Mouse (Mus musculus): ENCODE data around the gene Il17ra.

Gene Il17ra

DNA sequence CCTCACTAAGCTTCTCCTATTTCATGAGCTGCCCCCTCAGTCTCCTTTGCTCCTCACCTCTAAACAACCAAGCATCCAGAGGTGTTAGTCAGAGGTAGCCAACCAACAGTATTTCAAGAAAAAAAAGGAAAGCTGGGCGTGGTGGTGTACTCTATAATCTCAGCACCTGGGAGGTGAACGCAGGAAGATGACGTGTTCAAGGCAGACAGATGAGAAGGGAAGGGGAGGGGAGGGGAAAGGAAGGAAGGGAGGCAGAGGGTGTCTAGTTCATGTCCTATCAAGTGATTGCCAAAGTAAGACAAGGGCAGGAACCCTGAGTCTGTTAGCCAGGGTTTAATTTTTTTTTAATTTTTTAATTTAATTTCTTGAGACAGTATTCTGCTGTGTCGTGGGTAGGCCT is 45.6 kb downstream of the Il17ra start:
- no peak for DNase-seq (ENCODE audit: low spot score in 2 of 2)

DNA sequence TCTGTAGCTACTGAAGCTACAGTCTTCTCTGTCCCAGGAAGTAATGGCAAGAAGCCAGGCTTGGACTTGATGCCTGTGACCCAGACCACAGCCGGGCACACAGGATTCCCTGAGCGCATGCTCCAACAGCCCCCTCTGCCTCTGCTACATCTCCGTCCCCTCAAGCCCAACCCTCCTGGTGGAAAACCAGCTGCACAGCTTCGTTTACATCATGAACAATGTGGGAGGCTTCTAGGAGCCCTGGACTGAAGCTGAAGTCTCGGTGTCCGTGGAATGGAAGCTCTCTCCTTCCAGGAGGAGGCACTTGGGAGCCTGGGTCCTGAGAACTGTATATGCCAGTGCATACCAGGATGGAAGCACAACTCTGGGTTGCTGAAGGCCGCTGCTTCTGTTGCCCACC is 46.9 kb downstream of the Il17ra start:
- peak in 1 of 2 experiments; percentile 15 for DNase-seq (ENCODE audit: low spot score in 2 of 2)

DNA sequence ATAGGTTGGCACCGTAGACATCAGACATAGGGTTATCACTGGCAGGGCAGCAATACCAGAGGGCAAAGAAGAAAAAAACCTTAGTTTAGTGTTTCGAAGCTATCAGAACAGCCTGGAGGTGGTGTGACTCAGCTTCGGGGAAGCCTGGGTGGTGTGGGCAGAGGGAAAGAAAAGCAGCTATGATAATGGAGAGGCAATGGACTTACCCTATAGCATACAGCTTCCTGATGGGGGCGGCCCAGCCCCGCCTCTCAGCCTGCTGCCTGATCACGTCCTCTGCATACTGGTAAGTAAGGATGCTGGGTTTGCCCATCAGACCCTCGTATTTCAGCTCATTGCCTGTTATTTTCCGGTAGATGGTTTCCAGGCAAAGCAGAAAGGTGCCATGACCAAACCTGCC is 47.4 kb downstream of the Il17ra start:
- peak; percentile 83 to 86 for DNase-seq (ENCODE audit: low spot score in 2 of 2)

DNA sequence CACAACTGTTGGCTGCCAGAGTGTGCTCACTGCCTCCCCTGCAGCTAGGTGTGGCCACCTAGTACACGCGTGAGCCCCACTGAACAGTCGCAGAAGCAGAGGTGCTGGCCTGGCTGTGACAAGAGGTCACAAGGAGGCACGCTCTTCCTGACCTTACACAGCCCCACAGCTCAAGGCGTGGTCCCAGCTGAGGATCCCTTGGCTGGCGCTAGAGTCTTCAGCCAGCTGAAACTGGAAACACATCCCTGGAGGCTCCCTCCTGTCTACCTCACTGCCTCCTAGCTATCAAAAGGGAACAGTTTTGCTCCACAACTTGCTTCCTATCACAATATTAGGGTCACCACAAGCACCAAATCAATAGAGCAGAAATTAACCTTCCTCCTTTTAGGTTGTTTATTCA is 48.2 kb downstream of the Il17ra start:
- no peak for DNase-seq (ENCODE audit: low spot score in 2 of 2)

DNA sequence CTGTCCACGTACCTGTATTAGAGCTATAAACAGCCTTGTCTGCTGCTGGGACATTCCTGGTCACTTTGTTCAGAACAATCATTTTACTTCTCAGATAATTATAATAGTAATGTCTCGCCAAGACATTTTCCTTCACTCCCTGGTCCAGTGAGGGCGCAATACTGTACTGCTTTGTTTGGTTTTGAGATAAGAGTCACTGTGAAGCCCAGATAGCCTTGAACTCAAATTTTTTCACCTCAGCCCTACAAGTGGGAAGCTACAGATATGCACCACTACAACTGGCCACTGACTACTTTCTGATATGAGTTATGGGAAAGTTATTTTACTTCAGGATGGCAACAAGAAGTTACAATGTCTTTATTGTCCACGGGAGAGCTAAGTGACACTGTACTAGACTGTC is 53.4 kb downstream of the Il17ra start:
- no peak for DNase-seq (ENCODE audit: low spot score in 2 of 2)

DNA sequence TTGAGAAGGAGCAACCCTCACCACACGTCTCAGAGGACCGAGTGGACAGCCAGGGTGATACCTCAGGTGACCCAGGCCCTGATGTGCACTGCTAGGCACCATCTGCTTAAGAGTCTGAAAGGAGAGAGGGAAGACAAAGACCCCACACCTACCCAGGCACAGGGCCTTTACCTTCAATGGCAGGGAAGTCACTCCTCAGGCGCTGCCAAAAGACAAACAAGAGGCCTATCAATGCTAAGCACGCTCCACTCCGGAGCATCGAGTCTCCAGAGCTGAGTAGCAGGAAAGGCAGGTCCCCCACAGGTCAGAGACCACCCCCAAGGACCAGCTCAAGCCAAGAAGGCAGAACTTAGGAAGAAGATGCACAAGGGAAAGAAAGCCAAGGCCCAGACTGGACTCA is 53.8 kb downstream of the Il17ra start:
- DNase-seq (ENCODE audit: low spot score in 2 of 2) = no peak

DNA sequence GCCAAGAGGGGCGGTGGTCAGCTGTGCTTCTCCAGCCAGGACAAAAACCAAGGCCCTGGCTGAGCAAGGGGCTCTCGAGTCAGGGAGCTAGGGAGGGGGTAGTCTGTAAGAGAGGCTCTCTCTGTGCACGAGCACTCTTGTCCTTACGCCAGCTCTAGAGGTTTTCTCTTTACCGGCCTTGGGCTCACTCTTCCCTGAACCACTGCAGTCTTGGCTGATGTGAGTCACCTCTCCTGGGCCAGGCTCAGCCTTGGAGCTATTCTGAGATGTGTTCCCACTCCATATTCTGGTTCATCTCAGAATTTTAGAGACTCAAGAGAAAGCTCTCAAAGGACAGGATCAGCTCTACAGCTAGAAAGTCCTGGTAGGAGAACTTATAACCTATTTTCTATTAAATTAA is 54.3 kb downstream of the Il17ra start:
- DNase-seq (ENCODE audit: low spot score in 2 of 2) = peak in 1 of 2 experiments; percentile 36

DNA sequence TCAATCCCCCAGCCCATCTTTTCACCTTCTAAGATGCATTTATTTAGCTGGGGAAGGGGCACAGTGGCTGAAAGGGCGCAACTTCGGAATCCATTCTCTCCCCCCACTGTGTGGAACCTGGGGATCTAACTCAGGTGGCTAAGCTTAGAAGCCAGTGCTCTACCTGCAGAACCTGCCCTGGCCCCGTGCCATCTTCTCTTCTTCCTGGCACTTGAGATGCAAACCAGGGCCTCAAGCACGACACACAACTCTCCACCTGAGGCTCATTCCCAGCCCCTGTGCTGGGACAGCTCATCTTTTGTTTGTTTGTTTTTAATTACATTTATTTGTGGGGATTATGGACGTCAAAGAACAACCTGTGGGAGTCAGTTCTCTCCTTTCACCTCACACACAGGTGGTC is 56.6 kb downstream of the Il17ra start:
- no peak for DNase-seq (ENCODE audit: low spot score in 2 of 2)

DNA sequence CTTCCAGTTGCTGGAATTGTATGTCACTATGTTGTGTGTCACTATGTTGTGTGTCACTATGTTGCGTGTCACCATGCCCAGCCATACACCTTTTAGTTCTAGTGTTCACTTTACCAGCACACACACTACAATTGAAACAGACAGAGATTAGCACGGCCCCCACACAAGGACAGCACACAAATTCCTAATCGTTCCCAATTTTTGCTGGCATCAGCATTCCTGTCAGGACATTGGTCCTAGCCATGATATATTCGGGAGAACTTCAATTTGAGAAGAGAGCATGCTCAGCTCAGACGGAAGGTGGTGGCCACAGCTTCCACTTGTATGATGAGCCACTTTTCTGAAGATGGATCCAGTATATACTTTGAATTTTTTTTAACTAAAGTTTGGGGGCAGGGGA is 61.7 kb downstream of the Il17ra start:
- DNase-seq (ENCODE audit: low spot score in 2 of 2) = no peak

DNA sequence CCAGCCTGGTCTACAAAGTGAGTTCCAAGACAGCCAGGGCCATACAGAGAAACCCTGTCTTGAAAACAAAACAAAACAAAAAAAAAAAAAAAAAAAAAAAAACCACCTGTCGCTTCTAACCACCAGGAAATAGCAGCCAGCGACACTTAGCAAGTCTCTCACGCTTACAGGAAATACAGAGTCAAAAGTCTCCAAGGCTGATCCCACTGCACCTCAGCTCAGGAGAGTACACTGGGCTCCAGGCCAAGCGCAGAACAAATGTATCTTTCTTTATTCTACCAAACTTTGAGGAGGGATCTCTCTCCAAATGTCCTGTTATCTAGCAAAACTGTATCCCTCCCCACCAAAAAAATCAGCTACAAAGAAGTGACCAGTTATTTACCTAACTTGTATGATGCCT is 66.1 kb downstream of the Il17ra start:
- no peak for DNase-seq (ENCODE audit: low spot score in 2 of 2)

DNA sequence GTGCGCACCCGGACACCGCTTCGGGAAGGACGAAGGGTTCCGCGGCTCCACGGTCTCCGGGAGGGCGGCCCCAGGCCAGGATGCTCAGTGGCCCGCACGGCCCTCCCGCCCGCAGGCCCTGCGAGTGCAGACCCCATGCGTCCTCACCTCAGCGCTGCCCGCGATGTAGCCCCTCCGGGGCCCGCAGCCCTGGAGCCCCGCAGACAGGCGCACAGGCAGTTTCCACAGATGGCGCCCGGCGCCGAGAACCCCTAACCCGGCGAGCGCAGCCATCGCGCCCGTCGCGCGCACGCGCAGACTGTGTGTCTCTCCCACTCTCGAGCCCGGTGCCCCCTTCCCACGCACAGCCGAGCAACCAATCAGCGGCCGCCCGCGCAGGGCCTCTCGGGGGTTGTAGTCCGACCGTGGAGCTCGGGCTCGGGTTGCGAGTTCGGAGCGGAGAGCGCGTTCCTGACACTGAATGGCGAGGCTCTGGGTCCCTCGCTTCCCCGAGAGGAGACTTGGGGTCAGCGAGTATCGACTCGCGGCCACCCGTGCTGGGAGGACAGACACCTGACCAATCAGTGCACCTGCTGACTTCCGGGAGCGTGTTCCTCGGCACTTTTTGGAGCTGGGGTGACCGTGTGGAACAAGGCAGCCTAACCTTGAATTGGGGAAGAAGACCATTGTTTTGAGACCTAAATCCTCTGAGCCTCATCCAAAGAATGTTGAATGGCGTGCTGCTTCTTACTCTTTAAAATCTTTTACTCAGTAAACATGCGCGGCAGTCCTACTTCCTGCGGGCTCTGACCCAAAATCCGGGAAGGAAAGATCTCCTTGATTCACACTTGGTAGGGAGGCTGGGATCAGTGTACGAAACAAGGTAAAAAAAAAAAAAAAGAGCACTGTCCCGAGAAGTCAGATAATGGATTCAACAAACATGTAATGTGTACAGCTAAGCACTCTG is 68.2 kb downstream of the Il17ra start, which contains the start of gene Hdhd5:
TSS of gene Hdhd5 (minus strand) at position 300 of the 946 bp plus-strand sequence.
- peak; percentile 93 for DNase-seq (ENCODE audit: low spot score in 2 of 2)

DNA sequence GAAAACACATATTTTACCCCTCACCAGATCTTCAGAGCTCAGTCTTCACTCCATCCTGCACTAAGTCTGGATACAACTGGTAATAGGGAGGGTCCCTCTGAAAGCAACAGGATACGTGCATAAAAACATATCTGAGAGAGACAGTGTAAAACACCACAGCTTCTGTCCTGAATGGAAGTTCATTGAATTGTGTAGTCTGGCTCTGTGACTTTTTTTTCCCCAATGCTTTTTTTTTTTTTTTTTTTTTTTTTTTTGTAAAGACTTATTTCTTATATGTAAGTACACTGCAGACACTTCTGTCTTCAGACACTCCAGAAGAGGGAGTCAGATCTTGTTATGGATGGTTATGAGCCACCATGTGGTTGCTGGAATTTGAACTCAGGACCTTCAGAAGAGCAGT is 69.5 kb downstream of the Il17ra start:
- no peak for DNase-seq (ENCODE audit: low spot score in 2 of 2)

DNA sequence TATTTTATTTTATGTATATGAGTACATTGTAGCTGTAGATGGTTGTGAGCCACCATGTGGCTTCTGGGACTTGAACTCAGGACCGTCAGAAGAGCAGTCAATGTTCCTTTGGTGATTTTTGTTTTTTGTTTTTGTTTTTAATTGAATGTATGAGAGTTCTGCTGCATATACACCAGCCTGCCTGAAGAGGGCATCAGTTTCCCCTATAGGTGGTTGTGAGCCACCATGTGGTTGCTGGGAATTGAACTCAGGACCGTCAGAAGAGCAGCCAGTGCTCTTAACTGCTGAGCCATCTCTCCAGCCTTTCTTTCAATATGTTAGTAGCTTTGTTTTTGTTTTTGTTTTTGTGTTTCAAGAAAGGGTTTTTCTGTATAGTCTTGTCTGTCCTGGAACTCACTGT is 73.3 kb downstream of the Il17ra start:
- DNase-seq (ENCODE audit: low spot score in 2 of 2) = no peak
